Mouse (Mus musculus) adrenal gland, adult (tissue): ENCODE results near the gene Gm49630.
A peak's percentile ranks its signal among the peaks of the same experiment; 100 is the strongest.
"Not testable (repeated sequence)": the region's sequence is repeated elsewhere in the genome, so short reads cannot be mapped to it uniquely, and the experiment has no call there.

Experiments used
- DNase-seq, 2 experiments: peaks; one replicate each; pipeline ENCODE4 v3.0.0; 2022 to 2023; ENCODE audit warnings: low spot score in 1 of 2; ENCODE audit not compliant: inconsistent age in 2 of 2

Gene Gm49630

GRCm38 (mm10) chr17:7371879-7372278 lies at the start of gene Gm49630:
Gene Gm49630 (minus strand): TSS chr17:7371979.
- DNase-seq: not testable (repeated sequence)

- peak in 1 of 2 experiments; percentile 59 for DNase-seq
Measured at GRCm38 (mm10) chr17:7420191-7420973, 48.6 kb upstream of the Gm49630 start.

GRCm38 (mm10) chr17:7414601-7415310 lies 43.0 kb upstream of the Gm49630 start:
- DNase-seq: not testable (repeated sequence)

- DNase-seq: peak; percentile 57 to 74
Measured at GRCm38 (mm10) chr17:7413336-7413735, 41.6 kb upstream of the Gm49630 start.

- not testable (repeated sequence) for DNase-seq
Measured at GRCm38 (mm10) chr17:7399770-7400169, 28.0 kb upstream of the Gm49630 start.

- peak; percentile 45 to 81 for DNase-seq
Measured at GRCm38 (mm10) chr17:7398198-7398847, 26.5 kb upstream of the Gm49630 start.

GRCm38 (mm10) chr17:7397079-7397478 lies 25.3 kb upstream of the Gm49630 start:
- DNase-seq: peak in 1 of 2 experiments; percentile 54

- not testable (repeated sequence) for DNase-seq
Measured at GRCm38 (mm10) chr17:7396288-7396687, 24.5 kb upstream of the Gm49630 start.

- DNase-seq: peak; percentile 49 to 77
Measured at GRCm38 (mm10) chr17:7395671-7396070, 23.9 kb upstream of the Gm49630 start.

- DNase-seq: peak; percentile 70 to 90
Measured at GRCm38 (mm10) chr17:7395116-7395515, 23.3 kb upstream of the Gm49630 start.

- DNase-seq: peak; percentile 36 to 63
Measured at GRCm38 (mm10) chr17:7389898-7390297, 18.1 kb upstream of the Gm49630 start.

- not testable (repeated sequence) for DNase-seq
Measured at GRCm38 (mm10) chr17:7388958-7389356, 17.2 kb upstream of the Gm49630 start.

GRCm38 (mm10) chr17:7388341-7388957 lies 16.7 kb upstream of the Gm49630 start:
- not testable (repeated sequence) for DNase-seq

GRCm38 (mm10) chr17:7386016-7386415 lies 14.2 kb upstream of the Gm49630 start:
- not testable (repeated sequence) for DNase-seq

- DNase-seq: not testable (repeated sequence)
Measured at GRCm38 (mm10) chr17:7385364-7385763, 13.6 kb upstream of the Gm49630 start, which contains the start of gene Unc93a2. Gene Unc93a2 (minus strand): TSS chr17:7385464.

GRCm38 (mm10) chr17:7383167-7384143 lies 11.7 kb upstream of the Gm49630 start:
- not testable (repeated sequence) for DNase-seq

- not testable (repeated sequence) for DNase-seq
Measured at GRCm38 (mm10) chr17:7382711-7383110, 10.9 kb upstream of the Gm49630 start.

- not testable (repeated sequence) for DNase-seq
Measured at GRCm38 (mm10) chr17:7377907-7378306, 6.1 kb upstream of the Gm49630 start.

- DNase-seq: not testable (repeated sequence)
Measured at GRCm38 (mm10) chr17:7376951-7377700, 5.3 kb upstream of the Gm49630 start.
